Mouse (Mus musculus) heart, embryonic 14.5 days (tissue): ENCODE measurements around the gene 2610008E11Rik. TPM values are rescaled to one million over a fixed set of nuclear protein-coding genes. Genes with fewer than 3 reads are reported as not detected.

Experiments used
- polyA plus RNA-seq: library from polyadenylated mRNA; unstranded; fragments of >200 nt; fragmentation: Nextera tagmentation; extraction: Ambion mirVana; gene quantifications from 2 replicates; pipeline ENCODE4 v1.2.1, GENCODE M21; 2014

The 2610008E11Rik gene
- polyA plus RNA-seq, 1 experiment from 2014 or later = 20.7 TPM

Other genes with a start within 250 kb of the 2610008E11Rik start
- not detected in 2 replicates for gene Olfr1356, start 245.4 kb downstream of the 2610008E11Rik start, polyA plus RNA-seq
- gene Olfr1355, start 222.1 kb downstream of the 2610008E11Rik start, polyA plus RNA-seq = not detected in 2 replicates
- gene Olfr1354, start 184.4 kb downstream of the 2610008E11Rik start, polyA plus RNA-seq = not detected in 2 replicates
- not detected in 2 replicates for gene Olfr8, start 147.0 kb downstream of the 2610008E11Rik start, polyA plus RNA-seq
- not detected in 2 replicates for gene Olfr1353, start 134.3 kb downstream of the 2610008E11Rik start, polyA plus RNA-seq
- not detected in 2 replicates for gene Olfr1352, start 116.5 kb downstream of the 2610008E11Rik start, polyA plus RNA-seq
- gene Olfr1351, start 85.1 kb downstream of the 2610008E11Rik start, polyA plus RNA-seq = not detected in 2 replicates
- gene Olfr57, start 68.9 kb downstream of the 2610008E11Rik start, polyA plus RNA-seq = not detected in 2 replicates
- not detected in 2 replicates for gene Vmn2r80, start 51.2 kb upstream of the 2610008E11Rik start, polyA plus RNA-seq
- gene Vmn2r81, start 150.1 kb upstream of the 2610008E11Rik start, polyA plus RNA-seq = not detected in 2 replicates